20 mouse cellular contexts compared by ENCODE assay signal in the genomic region with DNA sequence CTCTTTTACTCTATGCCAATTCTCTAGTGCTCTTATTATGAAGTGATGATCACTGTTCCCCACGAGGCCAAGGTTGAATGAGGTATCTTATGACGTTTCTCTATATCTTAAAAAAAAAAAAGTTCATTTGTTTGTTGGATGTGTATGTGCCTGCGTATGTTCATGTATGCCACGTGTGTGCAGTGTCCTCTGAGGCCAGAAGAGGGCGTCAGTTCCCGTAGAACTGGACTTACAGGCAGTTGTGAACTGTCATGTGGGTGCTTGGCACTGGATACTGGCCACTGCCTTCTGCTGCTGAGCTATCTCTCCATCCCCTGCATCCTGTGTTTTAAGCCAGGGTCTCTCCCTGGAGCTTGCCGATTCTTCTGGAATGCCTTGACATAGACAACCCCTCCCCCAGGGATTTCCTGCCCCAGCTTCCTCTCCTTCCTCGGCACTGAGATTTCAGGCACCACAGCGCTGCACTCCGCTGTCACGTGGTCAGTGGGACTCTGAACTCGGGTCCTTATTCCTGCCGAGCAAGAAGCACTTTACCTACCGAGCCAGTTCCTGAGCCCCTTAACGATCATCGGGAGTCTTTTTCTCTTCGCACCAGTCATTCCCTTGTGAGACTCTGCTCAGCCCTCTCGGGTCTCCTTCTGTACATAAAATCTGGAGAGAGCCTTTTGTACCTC.
A peak's percentile ranks its signal among the peaks of the same experiment; 100 is the strongest.
DNase-seq lines count a peak whose midpoint lies in the region; ATAC-seq and TF ChIP-seq lines count a peak whose summit lies in the region.
"Had no signal": no experiment of that assay in that cellular context is flagged by ENCODE, and none has a peak within 500 bp of the region (broad histone marks: within the 10 kb centered on the region; RNA-seq: fewer than 3 reads in every experiment).

No protein-coding gene starts in this region.

- no peaks in the 10 kb centered on the region for H3K36me3 ChIP-seq in kidney, adult 2 months (ENCODE audit: control insufficient read depth, insufficient read depth, low read length)
- H3K36me3 ChIP-seq in lung, embryonic 14.5 days (ENCODE audit: insufficient read depth), result no peaks in the 10 kb centered on the region
- H3K36me3 ChIP-seq: hindbrain, embryonic 15.5 days; lung, embryonic 15.5 days had no signal

- no peak overlapping the region for H3K9ac ChIP-seq in lung, embryonic 14.5 days
- H3K9ac ChIP-seq: hindbrain, embryonic 15.5 days; lung, embryonic 15.5 days had no signal

- no peak overlapping the region for H3K4me3 ChIP-seq in kidney, adult 2 months (ENCODE audit: insufficient read depth, low read depth, low read length)
- H3K4me3 ChIP-seq in lung, embryonic 14.5 days (ENCODE audit: low read depth, low read length), result no peak overlapping the region
- H3K4me3 ChIP-seq: heart, adult 2 months; hindbrain, embryonic 15.5 days; lung, embryonic 15.5 days had no signal

- no peak for TF ChIP-seq CTCF in kidney, adult 2 months (conservative IDR thresholded peaks at IDR 0.05; ENCODE audit: insufficient read depth, insufficient read length, low read depth, low read length)
- peak; percentile 13; the same call in 1 of the 2 replicates for TF ChIP-seq CTCF in lung, embryonic 14.5 days (IDR thresholded peaks at IDR 0.05; ENCODE audit: low read depth)

- DNase-seq in kidney, adult 2 months, result peak; percentile 59
- DNase-seq in kidney, postnatal 4 days, result no peak
- DNase-seq in lung, embryonic 14.5 days, result no peak
- no peak for DNase-seq in lung, postnatal 36 days
- DNase-seq in ES-CJ7 (ENCODE audit: low read depth, low spot score) (peak; percentile 28), MN1 (ENCODE audit: low spot score) (no peak)
- peak; percentile 46 to 67 for DNase-seq in kidney, postnatal 25 days
- DNase-seq in B cell, adult 2 months, result no peak
- DNase-seq: adrenal gland, postnatal 14 days; cerebellum, postnatal 14 days; embryo, embryonic 11 days; gastrocnemius, postnatal 25 days; heart, adult 2 months; heart, postnatal 36 days; right cerebral cortex, postnatal 25 days had no signal

- H3K9me3 ChIP-seq in lung, embryonic 14.5 days (ENCODE audit: low read depth, low read length), result no peaks in the 10 kb centered on the region
- H3K9me3 ChIP-seq: lung, embryonic 15.5 days had no signal

- H3K27ac ChIP-seq in kidney, adult 2 months (ENCODE audit: insufficient read depth, low read depth, low read length), result no peak overlapping the region
- H3K27ac ChIP-seq in lung, embryonic 14.5 days (ENCODE audit: low read depth), result no peak overlapping the region
- H3K27ac ChIP-seq: heart, adult 2 months; hindbrain, embryonic 15.5 days; lung, embryonic 15.5 days; macrophage had no signal

- H3K4me2 ChIP-seq in lung, embryonic 14.5 days, result no peak overlapping the region
- H3K4me2 ChIP-seq: hindbrain, embryonic 15.5 days; lung, embryonic 15.5 days had no signal

- H3K4me1 ChIP-seq in kidney, adult 2 months (ENCODE audit: control insufficient read depth, insufficient read depth, low read length), result no peaks in the 10 kb centered on the region
- H3K4me1 ChIP-seq in lung, embryonic 14.5 days (ENCODE audit: insufficient read depth), result no peaks in the 10 kb centered on the region
- H3K4me1 ChIP-seq: hindbrain, embryonic 15.5 days; lung, embryonic 15.5 days had no signal

- 41% methylated on average over 18 of the region's 18 CpGs for WGBS in kidney, adult 2 months
- WGBS in lung, embryonic 14.5 days, result 27% methylated on average over 18 of the region's 18 CpGs

- no peak for TF ChIP-seq POLR2A in kidney, adult 2 months (IDR thresholded peaks at IDR 0.05; ENCODE audit: low read depth, low read length)

- ATAC-seq in lung, embryonic 14.5 days (ENCODE audit: insufficient read depth), result no peak
- ATAC-seq: forebrain, embryonic 16.5 days; Patski had no signal

- H3K27me3 ChIP-seq in kidney, adult 2 months (replicated peaks; ENCODE audit: control insufficient read depth, insufficient read depth, low read length), result no peaks in the 10 kb centered on the region
- H3K27me3 ChIP-seq in lung, embryonic 14.5 days (ENCODE audit: insufficient read depth, low read length), result no peaks in the 10 kb centered on the region
- H3K27me3 ChIP-seq: hindbrain, embryonic 15.5 days; lung, embryonic 15.5 days; Patski had no signal

Comparison
In these comparisons a context has a peak if more than half of its experiments do, and no peak if none do; other contexts are left out.
1. DNase-seq: peak in kidney, adult 2 months (single experiment), ES-CJ7 (single experiment) and kidney, postnatal 25 days (2 of 2); none in kidney, postnatal 4 days (0 of 2), lung, embryonic 14.5 days (single experiment), lung, postnatal 36 days (single experiment), B cell, adult 2 months (0 of 2) and MN1 (single experiment).